Mouse (Mus musculus) cerebellum, adult 2 months (tissue): ENCODE measurements around the gene Rbfox1.

Experiments used
- CTCF ChIP-seq: fragments of 200-500 bp; IDR thresholded peaks from 2 replicates; pipeline ENCODE4 v1.5.1; 2011; ENCODE audit warnings: low read depth, mild to moderate bottlenecking, control low read depth, low read length, moderate library complexity, borderline replicate concordance; ENCODE audit not compliant: insufficient read depth
- POLR2A ChIP-seq: fragments of 200-500 bp; IDR thresholded peaks from 2 replicates; pipeline ENCODE4 v1.6.1; 2011; ENCODE audit warnings: low read length, control low read depth, borderline replicate concordance; ENCODE audit not compliant: insufficient read depth

DNA sequence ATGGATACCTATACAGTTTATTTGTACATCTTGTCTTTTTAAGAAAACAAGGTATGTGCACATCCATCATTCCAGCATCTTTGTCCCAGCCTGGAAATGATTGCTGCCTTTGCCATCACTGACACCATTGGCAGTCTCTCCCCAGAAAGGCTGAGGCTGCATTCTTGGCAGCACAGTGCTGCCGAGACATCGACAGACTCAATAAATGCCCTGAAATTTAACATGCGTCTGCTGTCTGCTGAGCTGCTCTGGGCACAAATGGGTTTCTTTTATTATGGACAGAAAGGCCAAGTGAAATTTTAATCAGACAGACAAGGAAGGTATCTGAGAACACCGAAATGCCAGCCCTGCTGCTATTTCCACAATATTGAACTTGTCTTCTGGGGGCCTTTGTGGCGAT lies 761.8 kb downstream of the Rbfox1 start:
- no peak for TF ChIP-seq POLR2A
- TF ChIP-seq CTCF = no peak
